Mouse (Mus musculus) thymus, postnatal 4 days (tissue): ENCODE results near the gene Olfr786.

ENCODE experiments used
- DNase-seq: peaks from one replicate; pipeline ENCODE4 v3.0.0; 2021

The Olfr786 gene

DNA sequence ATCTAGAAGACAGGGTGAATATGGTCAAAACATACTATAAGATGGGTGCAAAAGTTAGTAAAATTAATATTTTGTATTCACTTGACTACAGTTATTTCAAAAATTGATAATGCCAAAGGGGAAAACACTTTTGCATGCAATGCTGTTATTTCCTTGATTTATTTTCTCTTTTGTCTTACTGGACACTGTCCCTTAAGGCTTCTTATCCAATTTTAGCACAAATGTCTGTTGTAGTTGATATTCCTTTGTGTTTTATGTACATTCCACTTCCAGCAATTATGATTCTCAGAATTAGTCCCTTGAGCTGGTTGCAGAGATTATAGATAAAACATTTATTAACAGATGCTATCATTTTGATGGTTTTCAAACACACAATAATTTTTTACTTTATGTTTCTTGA is at the start of gene Olfr786:
Gene Olfr786 (plus strand): TSS at position 301 of the 400 bp plus-strand sequence.
- no peak for DNase-seq

DNA sequence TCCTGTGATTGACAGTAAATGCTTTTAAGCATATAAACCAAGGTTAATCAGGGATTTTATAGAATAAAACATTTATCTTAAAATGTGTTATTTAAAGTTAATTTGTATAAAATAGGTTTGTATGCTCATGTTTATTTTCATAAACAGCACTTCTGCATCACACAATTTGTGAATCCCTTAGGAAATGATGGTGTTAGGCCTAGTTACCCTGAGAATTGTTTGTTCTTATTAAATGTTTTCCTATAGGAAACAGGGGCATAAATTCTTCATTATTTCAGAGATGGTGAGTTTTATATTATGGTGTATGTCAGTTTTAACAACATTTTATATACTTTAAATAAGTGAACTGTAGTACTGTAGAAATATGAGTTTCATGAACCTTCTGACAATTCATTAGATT is 43.3 kb upstream of the Olfr786 start, which contains the start of gene Olfr784:
Gene Olfr784 (plus strand): TSS at position 301 of the 400 bp plus-strand sequence.
- DNase-seq = no peak

DNA sequence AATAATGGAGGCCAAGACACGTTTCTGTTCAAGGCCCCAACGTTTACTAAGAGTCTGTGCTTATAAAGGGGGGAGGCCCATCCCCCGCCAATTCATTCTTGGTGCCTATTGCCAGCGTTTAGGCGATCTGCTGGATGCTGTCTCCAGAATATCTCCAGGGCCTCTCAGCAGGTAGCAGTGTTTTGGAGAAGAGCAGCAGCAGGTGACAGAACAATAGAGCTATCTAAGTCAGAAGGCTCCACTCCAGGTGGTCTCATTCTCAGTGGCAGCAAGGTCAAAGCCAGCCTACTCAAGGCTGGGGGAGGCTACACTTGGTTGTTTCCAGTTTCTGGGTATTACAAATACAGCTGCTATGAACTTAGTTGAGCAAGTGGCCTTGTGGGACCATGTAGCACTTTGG is 26.2 kb upstream of the Olfr786 start:
- DNase-seq = no peak

DNA sequence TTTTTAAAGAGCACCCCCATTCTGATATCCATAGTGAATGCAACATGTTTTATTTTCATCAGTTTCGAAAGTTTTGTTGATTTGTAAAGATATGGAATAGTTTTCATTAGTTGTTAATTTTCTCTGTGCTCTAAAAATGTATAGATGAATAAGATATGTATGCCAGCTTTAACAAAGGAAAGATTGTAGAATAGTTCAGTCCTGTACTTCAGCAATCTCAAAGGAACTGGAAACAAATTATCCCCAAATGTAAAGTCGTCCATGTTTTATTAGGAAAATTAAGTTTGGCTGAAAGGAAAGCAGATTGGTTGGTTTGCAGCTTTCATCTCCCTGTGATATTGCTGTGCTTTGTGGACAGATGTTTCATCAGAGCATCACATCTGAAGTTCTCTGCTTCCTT is 22.0 kb upstream of the Olfr786 start, which contains the start of gene Olfr785:
Gene Olfr785 (plus strand): TSS at position 301 of the 400 bp plus-strand sequence.
- no peak for DNase-seq

DNA sequence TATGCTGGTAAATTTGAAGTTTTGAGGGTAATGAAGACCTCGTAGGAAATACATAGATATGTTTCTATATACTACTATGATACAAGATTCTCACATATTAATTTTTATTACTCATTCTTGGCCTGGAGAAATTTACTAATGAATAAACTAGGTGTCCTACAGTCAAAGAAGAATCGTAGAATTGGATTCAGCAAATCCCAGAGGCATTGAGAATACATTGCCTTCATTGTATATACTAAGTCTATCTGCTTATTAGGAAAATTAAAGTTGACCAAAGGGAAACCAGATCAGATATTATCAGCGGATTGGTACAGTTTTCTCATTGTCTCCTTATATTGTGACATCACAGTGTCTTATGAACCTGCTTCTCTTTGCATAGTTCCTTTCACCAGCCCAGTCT is 34.5 kb downstream of the Olfr786 start, which contains the start of gene Olfr787:
Gene Olfr787 (plus strand): TSS at position 301 of the 400 bp plus-strand sequence.
- no peak for DNase-seq

DNA sequence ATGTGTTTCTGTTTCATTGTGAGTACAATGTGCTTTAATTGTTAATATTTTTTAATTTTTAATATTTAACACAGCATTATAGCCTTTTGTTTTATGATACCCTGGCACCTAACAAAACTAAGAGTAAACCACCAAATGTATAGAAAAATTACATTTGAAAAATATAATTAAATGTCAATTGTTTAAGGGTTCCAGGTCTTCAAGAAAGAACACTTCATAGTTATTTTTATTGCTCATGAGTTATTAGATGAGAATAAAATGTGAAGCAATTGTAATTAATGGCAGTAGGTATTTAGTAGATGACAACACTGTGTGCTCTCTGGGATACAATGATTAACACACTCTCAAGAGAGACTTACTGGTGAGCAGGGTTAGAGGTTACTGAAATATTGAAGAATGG is 43.6 kb downstream of the Olfr786 start, which contains the start of gene Olfr788:
Gene Olfr788 (plus strand): TSS at position 301 of the 400 bp plus-strand sequence.
- DNase-seq = no peak

DNA sequence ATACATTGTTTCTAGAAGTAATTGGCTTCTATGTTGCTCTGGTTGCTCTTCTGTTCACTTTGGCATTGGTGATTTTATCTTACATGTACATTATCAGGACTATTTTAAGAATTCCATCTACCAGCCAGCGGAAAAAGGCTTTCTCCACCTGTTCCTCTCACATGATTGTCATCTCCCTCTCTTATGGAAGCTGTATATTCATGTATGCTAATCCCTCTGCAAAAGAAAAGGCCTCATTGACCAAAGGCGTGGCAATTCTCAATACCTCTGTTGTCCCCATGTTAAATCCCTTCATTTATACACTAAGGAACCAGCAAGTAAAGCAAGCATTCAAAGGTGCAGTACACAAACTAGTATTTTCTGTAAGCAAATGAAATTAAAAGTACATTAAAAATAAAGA is 46.1 kb downstream of the Olfr786 start:
- DNase-seq = no peak

DNA sequence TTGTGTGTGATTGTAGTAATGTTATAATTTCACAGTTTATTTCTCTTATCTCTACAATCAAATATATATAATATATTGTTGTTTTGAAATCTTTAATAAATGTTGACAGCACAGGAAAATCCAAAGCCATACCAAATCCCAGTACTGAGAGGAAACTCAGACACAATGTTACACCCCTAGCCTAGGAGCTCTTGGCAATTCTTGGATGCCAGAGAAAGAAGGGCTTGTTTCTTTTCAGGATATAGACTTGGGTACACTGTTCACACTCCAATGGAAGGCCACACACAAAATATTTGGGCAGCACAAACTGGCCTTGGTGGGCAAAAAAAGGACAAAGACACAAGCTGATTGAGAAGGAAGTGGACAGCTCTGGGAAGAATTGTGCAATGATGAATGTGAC is 46.6 kb downstream of the Olfr786 start:
- no peak for DNase-seq

DNA sequence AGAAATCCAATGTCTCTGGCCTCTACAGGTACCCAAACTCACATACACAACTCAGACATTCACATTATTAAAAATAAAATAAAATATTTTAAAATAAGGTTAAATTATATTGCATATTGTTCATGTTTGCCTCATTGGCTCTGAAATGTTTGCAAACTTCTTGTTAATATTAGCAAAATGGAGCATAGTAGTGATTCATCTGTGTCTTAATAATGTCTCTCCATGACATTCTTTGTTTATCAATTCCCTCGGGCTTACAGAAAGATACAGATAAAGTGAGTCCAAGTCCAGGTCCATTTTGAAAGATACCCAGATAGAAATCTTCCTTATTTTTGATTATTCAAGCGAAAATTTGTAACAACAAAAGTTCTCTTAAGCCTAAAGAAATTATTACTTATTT is 57.3 kb downstream of the Olfr786 start, which contains the start of gene Olfr789:
Gene Olfr789 (plus strand): TSS at position 301 of the 400 bp plus-strand sequence.
- no peak for DNase-seq
